Mouse (Mus musculus): ENCODE measurements at regions not wholly inside any gene's neighbourhood (a gene's known extent, or its start where the extent isn't known, plus 50 kb on each side); places are given as distances from the start of the nearest gene placed in this dataset.

DNA sequence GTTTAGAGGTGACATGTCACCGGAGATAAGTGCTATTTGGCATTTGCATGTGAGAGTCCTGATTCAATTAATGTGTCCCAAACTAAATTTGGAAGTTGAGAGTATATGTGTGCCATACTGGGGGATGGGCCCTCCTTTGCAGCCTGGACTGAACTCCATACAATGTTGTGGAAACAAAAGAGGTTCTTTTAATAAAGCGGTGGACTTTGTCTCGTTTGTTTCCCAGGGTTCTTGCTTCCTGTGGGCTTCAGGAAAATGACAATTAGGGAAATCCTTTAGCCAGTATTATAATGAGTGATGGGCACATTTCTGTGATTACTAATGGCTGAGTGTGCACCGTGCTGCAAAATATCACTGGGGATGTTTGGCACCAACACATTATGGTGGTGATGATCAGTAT lies 167.9 kb downstream of the Cd83 start:
- Histone ChIP-seq H3K27ac (ENCODE audit: low read depth, low read length) (no peak overlapping the region), H3K27me3 (ENCODE audit: control insufficient read depth, insufficient read depth, low read length) (no peaks in the 10 kb centered on the region), H3K4me1 (ENCODE audit: control insufficient read depth, insufficient read depth, low read length) (no peaks in the 10 kb centered on the region), H3K9ac (ENCODE audit: low read depth, low read length) (no peak overlapping the region), H3K36me3 (ENCODE audit: control insufficient read depth, insufficient read depth, low read length) (no peaks in the 10 kb centered on the region), H3K4me3 (ENCODE audit: low read depth, low read length) (no peak overlapping the region), H3K4me2 (no peak overlapping the region), H3K9me3 (replicated peaks; ENCODE audit: control insufficient read depth, low read length) (no peaks in the 10 kb centered on the region)
- ATAC-seq (replicated peaks; ENCODE audit: insufficient number of reproducible peaks, low FRiP score, low TSS enrichment) = no peak
- 74% methylated on average over 4 of the region's 4 CpGs for WGBS (ENCODE audit: insufficient replicate concordance)

DNA sequence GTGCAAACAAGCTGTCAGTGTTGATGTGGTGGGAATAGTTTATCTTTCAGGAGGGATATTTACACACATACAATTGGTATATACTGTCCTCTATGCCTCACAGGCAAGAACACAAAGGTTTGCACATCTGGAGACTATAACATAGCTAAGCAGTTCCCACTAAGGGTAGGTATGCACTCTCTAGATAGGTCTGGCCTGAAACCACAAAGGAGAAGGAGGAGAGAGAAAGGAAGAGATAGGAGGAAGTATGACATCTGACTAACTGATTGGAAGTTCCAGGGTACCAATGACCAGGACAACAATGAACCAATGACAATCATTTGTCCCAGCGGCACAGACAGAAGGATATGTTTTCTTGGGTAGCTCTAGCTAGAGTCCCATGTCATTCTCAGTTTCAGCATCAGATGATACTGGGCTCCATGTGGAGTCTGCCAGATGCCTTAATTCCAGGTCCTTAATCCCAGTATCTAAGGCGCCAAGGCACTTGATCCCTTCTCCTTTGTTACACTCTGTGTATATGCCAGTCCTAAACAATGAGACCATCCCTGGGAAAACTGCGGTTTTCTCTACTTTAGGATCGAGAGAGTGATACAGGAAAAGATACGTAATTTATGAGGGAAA lies 168.5 kb downstream of the Cd83 start:
- no peaks in the 10 kb centered on the region for H3K36me3 ChIP-seq (ENCODE audit: control insufficient read depth, insufficient read depth, low read length)
- H3K9me3 ChIP-seq (replicated peaks; ENCODE audit: control insufficient read depth, low read length) = no peaks in the 10 kb centered on the region
- 80% methylated on average over 5 of the region's 5 CpGs for WGBS (ENCODE audit: insufficient replicate concordance)

DNA sequence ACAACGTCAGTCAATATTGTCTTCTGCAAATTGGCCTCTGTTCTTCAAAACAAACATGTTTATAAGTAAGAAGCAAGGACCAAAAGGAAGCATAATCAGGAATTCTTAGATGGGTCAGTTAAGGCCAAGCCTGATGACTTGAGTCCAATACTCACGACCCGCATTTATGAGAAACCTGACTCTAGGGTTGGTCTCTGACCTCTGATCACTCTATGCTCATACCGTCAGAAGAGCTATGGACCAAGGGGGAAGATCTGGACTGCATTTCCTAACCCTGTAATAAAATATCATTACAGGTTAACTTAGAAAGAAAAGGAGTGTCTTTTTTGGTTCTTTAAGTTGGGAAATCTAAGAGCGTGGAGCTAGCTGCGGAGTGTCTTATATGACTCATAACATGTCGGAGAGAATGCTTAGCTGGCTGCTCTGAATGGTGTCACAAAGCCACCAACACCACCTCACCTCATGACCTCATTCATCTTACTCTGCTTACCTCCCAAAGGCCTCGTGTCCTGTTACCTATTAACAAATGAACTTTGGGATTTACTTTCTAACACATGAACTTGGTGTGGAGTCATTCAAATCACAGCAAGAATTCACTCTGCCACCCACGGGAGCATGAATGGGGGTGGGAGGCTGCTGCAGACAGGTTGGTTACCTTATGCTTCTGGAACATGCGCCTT lies 170.3 kb downstream of the Cd83 start:
- Histone ChIP-seq H3K9ac (ENCODE audit: low read depth, low read length) (no peak overlapping the region), H3K9me3 (replicated peaks; ENCODE audit: control insufficient read depth, low read length) (no peaks in the 10 kb centered on the region), H3K27ac (ENCODE audit: low read depth, low read length) (no peak overlapping the region), H3K36me3 (ENCODE audit: control insufficient read depth, insufficient read depth, low read length) (no peaks in the 10 kb centered on the region), H3K4me2 (no peak overlapping the region), H3K4me1 (ENCODE audit: control insufficient read depth, insufficient read depth, low read length) (no peaks in the 10 kb centered on the region), H3K27me3 (ENCODE audit: control insufficient read depth, insufficient read depth, low read length) (no peaks in the 10 kb centered on the region), H3K4me3 (ENCODE audit: low read depth, low read length) (no peak overlapping the region)
- WGBS (ENCODE audit: insufficient replicate concordance) = 83% methylated on average over 10 of the region's 10 CpGs
- ATAC-seq (replicated peaks; ENCODE audit: insufficient number of reproducible peaks, low FRiP score, low TSS enrichment) = no peak

More for the DNA sequence above, 168.5 kb downstream of the Cd83 start:
- H3K4me2 ChIP-seq = no peak overlapping the region
- no peaks in the 10 kb centered on the region for H3K27me3 ChIP-seq (ENCODE audit: control insufficient read depth, insufficient read depth, low read length)
- H3K27ac ChIP-seq (ENCODE audit: low read depth, low read length) = no peak overlapping the region
- H3K9ac ChIP-seq (ENCODE audit: low read depth, low read length) = no peak overlapping the region
- no peaks in the 10 kb centered on the region for H3K4me1 ChIP-seq (ENCODE audit: control insufficient read depth, insufficient read depth, low read length)
- no peak for ATAC-seq (replicated peaks; ENCODE audit: insufficient number of reproducible peaks, low FRiP score, low TSS enrichment)
- H3K4me3 ChIP-seq (ENCODE audit: low read depth, low read length) = no peak overlapping the region

DNA sequence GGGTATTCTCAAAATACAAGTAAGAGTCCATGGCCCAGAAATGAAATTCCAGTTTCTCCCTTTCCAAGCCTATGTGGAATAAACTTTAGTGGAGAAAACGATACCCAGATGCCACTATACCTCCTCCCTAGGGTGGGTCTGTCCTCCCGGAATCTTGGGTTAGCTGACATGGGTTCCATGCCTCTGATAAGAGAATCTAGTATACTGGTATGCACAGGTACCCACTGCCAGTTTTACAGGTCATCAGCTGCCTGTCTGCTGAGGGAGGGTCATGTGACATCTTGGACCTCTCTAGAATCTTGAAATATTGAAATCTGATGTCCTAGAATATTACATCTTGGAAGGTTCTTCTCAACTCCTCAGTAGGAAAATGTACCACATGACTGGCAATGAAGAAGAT lies 172.5 kb downstream of the Cd83 start:
- Histone ChIP-seq H3K4me3 (ENCODE audit: low read depth, low read length) (no peak overlapping the region), H3K36me3 (ENCODE audit: control insufficient read depth, insufficient read depth, low read length) (no peaks in the 10 kb centered on the region), H3K9me3 (replicated peaks; ENCODE audit: control insufficient read depth, low read length) (no peaks in the 10 kb centered on the region), H3K9ac (ENCODE audit: low read depth, low read length) (no peak overlapping the region), H3K4me1 (ENCODE audit: control insufficient read depth, insufficient read depth, low read length) (no peaks in the 10 kb centered on the region), H3K27me3 (ENCODE audit: control insufficient read depth, insufficient read depth, low read length) (no peaks in the 10 kb centered on the region), H3K4me2 (no peak overlapping the region), H3K27ac (ENCODE audit: low read depth, low read length) (no peak overlapping the region)
- 79% methylated on average over 2 of the region's 2 CpGs for WGBS (ENCODE audit: insufficient replicate concordance)
- ATAC-seq (replicated peaks; ENCODE audit: insufficient number of reproducible peaks, low FRiP score, low TSS enrichment) = no peak

DNA sequence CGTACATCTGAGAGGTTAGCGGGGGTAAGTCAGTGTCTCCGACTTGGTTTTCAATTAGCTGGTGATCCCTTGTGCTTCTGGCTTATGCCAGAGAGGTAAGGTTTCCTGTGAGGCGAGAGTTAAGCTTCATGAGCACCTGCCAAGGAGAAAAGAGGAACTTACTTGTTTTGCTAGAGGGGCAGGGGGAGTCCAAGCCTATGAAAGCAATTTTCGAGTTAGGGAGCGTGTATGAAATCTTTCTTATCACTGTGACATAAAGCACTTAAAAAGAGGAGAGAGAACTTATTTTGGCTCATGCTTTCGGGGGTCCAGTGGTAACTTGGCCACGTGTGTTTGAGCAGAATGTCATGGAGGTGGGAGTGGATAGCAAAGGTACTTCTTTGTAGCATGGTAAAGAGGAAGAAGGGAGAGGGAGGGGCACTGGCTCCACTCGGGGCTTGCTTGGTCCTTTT lies 174.6 kb downstream of the Cd83 start:
- ATAC-seq (replicated peaks; ENCODE audit: insufficient number of reproducible peaks, low FRiP score, low TSS enrichment) = no peak
- Histone ChIP-seq H3K4me3 (ENCODE audit: low read depth, low read length) (no peak overlapping the region), H3K4me1 (ENCODE audit: control insufficient read depth, insufficient read depth, low read length) (no peaks in the 10 kb centered on the region), H3K36me3 (ENCODE audit: control insufficient read depth, insufficient read depth, low read length) (no peaks in the 10 kb centered on the region), H3K9me3 (replicated peaks; ENCODE audit: control insufficient read depth, low read length) (no peaks in the 10 kb centered on the region), H3K27me3 (ENCODE audit: control insufficient read depth, insufficient read depth, low read length) (no peaks in the 10 kb centered on the region), H3K27ac (ENCODE audit: low read depth, low read length) (no peak overlapping the region), H3K9ac (ENCODE audit: low read depth, low read length) (no peak overlapping the region), H3K4me2 (no peak overlapping the region)
- 60% methylated on average over 9 of the region's 9 CpGs for WGBS (ENCODE audit: insufficient replicate concordance)

DNA sequence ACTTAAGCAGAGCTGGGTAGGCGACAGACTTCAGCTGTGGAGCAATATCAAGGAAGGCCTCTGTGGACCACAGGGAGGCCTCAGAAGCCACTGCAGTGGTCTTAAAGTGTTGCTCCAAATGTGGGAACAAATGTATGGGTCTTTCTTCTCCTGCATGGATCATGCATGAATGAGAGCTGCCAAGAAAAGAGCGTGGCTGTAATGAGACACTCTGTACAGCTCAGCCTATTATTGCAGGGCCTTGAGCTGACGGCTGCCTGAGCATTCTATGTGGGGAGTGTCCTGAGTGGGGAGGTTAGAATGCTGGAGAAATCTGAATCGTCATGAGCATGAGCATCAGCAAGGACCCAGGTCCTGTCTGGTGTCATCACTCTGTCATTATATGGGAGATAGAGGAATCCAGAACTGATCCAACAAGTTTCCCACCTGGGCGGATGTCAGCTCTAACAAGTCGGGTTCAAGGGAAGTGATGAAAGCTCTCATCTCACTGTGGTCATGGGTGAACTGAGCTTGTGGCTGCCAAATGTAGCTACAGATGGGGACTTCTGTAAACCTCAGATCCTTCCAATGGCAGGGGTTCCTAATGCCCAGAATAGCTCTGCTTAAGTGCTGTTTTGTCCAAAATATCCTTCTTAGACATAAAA lies 176.6 kb downstream of the Cd83 start:
- no peak for ATAC-seq (replicated peaks; ENCODE audit: insufficient number of reproducible peaks, low FRiP score, low TSS enrichment)

DNA sequence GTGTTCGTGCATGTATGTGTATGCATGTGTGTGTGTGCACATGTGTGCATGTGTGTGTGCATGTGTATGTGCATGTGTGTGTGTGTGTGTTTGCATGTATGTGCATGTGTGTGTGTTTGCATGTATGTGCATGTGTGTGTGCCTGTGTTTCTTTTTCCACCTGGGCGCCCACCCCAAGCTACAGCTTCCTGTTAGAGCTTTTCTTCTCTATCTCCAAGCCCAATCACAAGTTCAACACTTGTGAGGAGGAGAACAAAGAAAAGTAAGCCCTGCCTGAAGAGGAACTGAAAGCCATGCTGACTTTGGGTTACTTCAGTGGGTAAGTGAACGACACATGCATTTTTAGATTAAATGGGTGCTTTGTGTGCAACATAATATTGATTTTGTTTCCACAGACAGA lies 177.4 kb downstream of the Cd83 start:
- 80% methylated on average over 3 of the region's 3 CpGs for WGBS (ENCODE audit: insufficient replicate concordance)
- no peaks in the 10 kb centered on the region for H3K4me1 ChIP-seq (ENCODE audit: control insufficient read depth, insufficient read depth, low read length)
- H3K27ac ChIP-seq (ENCODE audit: low read depth, low read length) = no peak overlapping the region
- no peaks in the 10 kb centered on the region for H3K27me3 ChIP-seq (ENCODE audit: control insufficient read depth, insufficient read depth, low read length)
- no peaks in the 10 kb centered on the region for H3K9me3 ChIP-seq (replicated peaks; ENCODE audit: control insufficient read depth, low read length)
- no peaks in the 10 kb centered on the region for H3K36me3 ChIP-seq (ENCODE audit: control insufficient read depth, insufficient read depth, low read length)
- no peak overlapping the region for H3K4me2 ChIP-seq
- H3K9ac ChIP-seq (ENCODE audit: low read depth, low read length) = no peak overlapping the region
- no peak overlapping the region for H3K4me3 ChIP-seq (ENCODE audit: low read depth, low read length)
- no peak for ATAC-seq (replicated peaks; ENCODE audit: insufficient number of reproducible peaks, low FRiP score, low TSS enrichment)

More for the DNA sequence above, 176.6 kb downstream of the Cd83 start:
- Histone ChIP-seq H3K4me2 (no peak overlapping the region), H3K4me3 (ENCODE audit: low read depth, low read length) (no peak overlapping the region), H3K27me3 (ENCODE audit: control insufficient read depth, insufficient read depth, low read length) (no peaks in the 10 kb centered on the region), H3K9ac (ENCODE audit: low read depth, low read length) (no peak overlapping the region), H3K27ac (ENCODE audit: low read depth, low read length) (no peak overlapping the region), H3K9me3 (replicated peaks; ENCODE audit: control insufficient read depth, low read length) (no peaks in the 10 kb centered on the region), H3K36me3 (ENCODE audit: control insufficient read depth, insufficient read depth, low read length) (no peaks in the 10 kb centered on the region), H3K4me1 (ENCODE audit: control insufficient read depth, insufficient read depth, low read length) (no peaks in the 10 kb centered on the region)
- 59% methylated on average over 6 of the region's 6 CpGs for WGBS (ENCODE audit: insufficient replicate concordance)

DNA sequence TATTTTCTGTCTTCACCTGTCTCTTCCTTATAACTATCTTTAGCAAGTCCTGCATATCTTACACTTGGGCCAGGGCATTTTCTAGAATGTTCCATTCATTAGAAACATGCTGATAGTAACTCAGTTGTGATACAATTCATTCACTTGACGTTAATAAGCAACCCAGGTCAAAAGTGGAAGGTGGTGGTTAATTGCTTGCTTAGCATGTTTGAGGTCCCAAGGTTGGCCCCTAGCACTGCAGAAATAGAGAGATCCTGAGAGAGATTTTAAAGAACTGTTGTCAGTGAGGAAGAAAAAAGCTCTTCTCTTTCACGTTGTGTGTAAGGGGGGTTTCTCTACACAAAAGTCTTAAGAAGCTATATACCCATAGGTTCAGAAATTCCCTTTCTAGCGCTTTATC lies 178.7 kb downstream of the Cd83 start:
- Histone ChIP-seq H3K36me3 (ENCODE audit: control insufficient read depth, insufficient read depth, low read length) (no peaks in the 10 kb centered on the region), H3K4me1 (ENCODE audit: control insufficient read depth, insufficient read depth, low read length) (no peaks in the 10 kb centered on the region), H3K9me3 (replicated peaks; ENCODE audit: control insufficient read depth, low read length) (no peaks in the 10 kb centered on the region), H3K27me3 (ENCODE audit: control insufficient read depth, insufficient read depth, low read length) (no peaks in the 10 kb centered on the region), H3K27ac (ENCODE audit: low read depth, low read length) (no peak overlapping the region), H3K9ac (ENCODE audit: low read depth, low read length) (no peak overlapping the region), H3K4me3 (ENCODE audit: low read depth, low read length) (no peak overlapping the region), H3K4me2 (no peak overlapping the region)
- 71% methylated on average over 3 of the region's 3 CpGs for WGBS (ENCODE audit: insufficient replicate concordance)
- no peak for ATAC-seq (replicated peaks; ENCODE audit: insufficient number of reproducible peaks, low FRiP score, low TSS enrichment)
